Mouse (Mus musculus): ENCODE results near the gene Kynu. TPM values are rescaled to one million over a fixed set of nuclear protein-coding genes. Genes with fewer than 3 reads are reported as not detected.
A peak's percentile ranks its signal among the peaks of the same experiment; 100 is the strongest.

The Kynu gene
- total RNA-seq (2021): not detected
- long read RNA-seq, experiment 1: 0 reads
- long read RNA-seq, experiment 2: 0 reads

GRCm38 (mm10) chr2:43555062-43555888 is at the start of gene Kynu:
Gene Kynu, plus strand, starts transcription at chr2:43555329.
- intact Hi-C loops (cut with DNase I; ENCODE audit: low total_unique reads): no loop called here
- DNase-seq: no peak

- intact Hi-C loops (cut with DNase I; ENCODE audit: low total_unique reads): no loop called here
- DNase-seq: no peak
Measured at GRCm38 (mm10) chr2:43506182-43506581, 48.9 kb upstream of the Kynu start.

GRCm38 (mm10) chr2:43513852-43514251 is 41.3 kb upstream of the Kynu start:
- intact Hi-C loops (cut with DNase I; ENCODE audit: low total_unique reads): no loop called here
- DNase-seq: no peak

- intact Hi-C loops (cut with DNase I; ENCODE audit: low total_unique reads): no loop called here
- DNase-seq: no peak
Measured at GRCm38 (mm10) chr2:43534417-43534816, 20.7 kb upstream of the Kynu start.

GRCm38 (mm10) chr2:43542615-43543014 is 12.5 kb upstream of the Kynu start:
- intact Hi-C loops (cut with DNase I; ENCODE audit: low total_unique reads): no loop called here
- DNase-seq: no peak

- intact Hi-C loops (cut with DNase I; ENCODE audit: low total_unique reads): no loop called here
- DNase-seq: no peak
Measured at GRCm38 (mm10) chr2:43545665-43546064, 9.5 kb upstream of the Kynu start.

GRCm38 (mm10) chr2:43546448-43546847 is 8.7 kb upstream of the Kynu start:
- DNase-seq: no peak
- intact Hi-C loops (cut with DNase I; ENCODE audit: low total_unique reads): no loop called here

- intact Hi-C loops (cut with DNase I; ENCODE audit: low total_unique reads): no loop called here
- no peak for DNase-seq
Measured at GRCm38 (mm10) chr2:43554216-43554615, 913 bp upstream of the Kynu start.

GRCm38 (mm10) chr2:43555889-43556285 is 758 bp downstream of the Kynu start:
- intact Hi-C loops (cut with DNase I; ENCODE audit: low total_unique reads): no loop called here
- DNase-seq: no peak

- DNase-seq: no peak
- intact Hi-C loops (cut with DNase I; ENCODE audit: low total_unique reads): no loop called here
Measured at GRCm38 (mm10) chr2:43556985-43557384, 1.9 kb downstream of the Kynu start.

GRCm38 (mm10) chr2:43561209-43561608 is 6.1 kb downstream of the Kynu start:
- intact Hi-C loops (cut with DNase I; ENCODE audit: low total_unique reads): no loop called here
- DNase-seq: no peak

GRCm38 (mm10) chr2:43562779-43563178 is 7.7 kb downstream of the Kynu start:
- DNase-seq: no peak
- intact Hi-C loops (cut with DNase I; ENCODE audit: low total_unique reads): no loop called here

- no peak for DNase-seq
- intact Hi-C loops (cut with DNase I; ENCODE audit: low total_unique reads): no loop called here
Measured at GRCm38 (mm10) chr2:43568406-43568805, 13.3 kb downstream of the Kynu start.

GRCm38 (mm10) chr2:43573526-43573925 is 18.4 kb downstream of the Kynu start:
- DNase-seq: no peak
- intact Hi-C loops (cut with DNase I; ENCODE audit: low total_unique reads): no loop called here

GRCm38 (mm10) chr2:43583243-43583812 is 28.2 kb downstream of the Kynu start:
- DNase-seq: no peak
- intact Hi-C loops (cut with DNase I; ENCODE audit: low total_unique reads): no loop called here

GRCm38 (mm10) chr2:43585508-43585907 is 30.4 kb downstream of the Kynu start:
- DNase-seq: no peak
- intact Hi-C loops (cut with DNase I; ENCODE audit: low total_unique reads): no loop called here

GRCm38 (mm10) chr2:43587832-43588231 is 32.7 kb downstream of the Kynu start:
- DNase-seq: no peak
- intact Hi-C loops (cut with DNase I; ENCODE audit: low total_unique reads): no loop called here

GRCm38 (mm10) chr2:43592001-43592704 is 37.0 kb downstream of the Kynu start:
- DNase-seq: no peak
- intact Hi-C loops (cut with DNase I; ENCODE audit: low total_unique reads): no loop called here

- peak; percentile 8 for DNase-seq
- intact Hi-C loops (cut with DNase I; ENCODE audit: low total_unique reads): no loop called here
Measured at GRCm38 (mm10) chr2:43613571-43613970, 58.4 kb downstream of the Kynu start.

- no peak for DNase-seq
- intact Hi-C loops (cut with DNase I; ENCODE audit: low total_unique reads): no loop called here
Measured at GRCm38 (mm10) chr2:43621140-43621539, 66.0 kb downstream of the Kynu start.

- no peak for DNase-seq
- intact Hi-C loops (cut with DNase I; ENCODE audit: low total_unique reads): no loop called here
Measured at GRCm38 (mm10) chr2:43622844-43623243, 67.7 kb downstream of the Kynu start.

Data from gastrocnemius, postnatal 14 days (tissue).